Mouse (Mus musculus): ENCODE data around the gene Stk11ip.

Gene Stk11ip

DNA sequence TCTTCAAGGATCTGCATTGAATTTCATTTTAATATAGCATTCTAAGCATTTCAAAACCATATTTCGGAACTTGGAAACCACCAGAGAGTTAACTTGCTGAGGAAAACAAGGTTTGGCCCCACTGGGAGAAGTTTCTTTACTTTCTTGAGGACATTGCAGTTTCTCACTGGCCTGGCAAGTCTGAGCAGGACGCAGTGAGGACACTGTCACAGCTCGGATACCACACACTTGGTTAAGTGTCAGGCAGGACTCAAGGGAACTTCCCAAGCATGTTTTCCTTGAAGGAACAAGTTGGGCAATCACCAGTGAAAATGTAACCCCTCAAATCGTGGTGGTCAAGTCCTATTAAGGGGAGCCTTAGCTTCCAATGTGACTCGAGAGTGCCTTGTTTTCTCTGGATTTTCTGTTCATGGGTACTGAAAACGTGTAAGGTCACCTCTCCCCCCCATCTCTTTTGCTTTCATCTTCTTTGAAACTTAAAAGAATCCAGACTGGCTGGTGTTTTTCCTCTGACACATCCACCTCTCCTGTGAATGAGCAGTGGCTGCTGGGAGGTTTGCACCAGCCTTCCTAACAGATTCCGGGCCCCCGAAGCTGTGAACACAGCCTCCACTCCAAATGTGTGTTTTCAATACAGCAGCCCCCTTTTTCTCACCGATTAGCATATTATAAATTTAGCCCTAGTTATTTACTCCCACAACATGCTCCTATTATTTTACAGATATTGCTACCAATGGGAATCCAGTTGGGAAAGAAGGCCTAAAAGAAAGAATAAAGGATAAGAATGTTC is 16.9 kb upstream of the Stk11ip start:
- DNase-seq: no peak

DNA sequence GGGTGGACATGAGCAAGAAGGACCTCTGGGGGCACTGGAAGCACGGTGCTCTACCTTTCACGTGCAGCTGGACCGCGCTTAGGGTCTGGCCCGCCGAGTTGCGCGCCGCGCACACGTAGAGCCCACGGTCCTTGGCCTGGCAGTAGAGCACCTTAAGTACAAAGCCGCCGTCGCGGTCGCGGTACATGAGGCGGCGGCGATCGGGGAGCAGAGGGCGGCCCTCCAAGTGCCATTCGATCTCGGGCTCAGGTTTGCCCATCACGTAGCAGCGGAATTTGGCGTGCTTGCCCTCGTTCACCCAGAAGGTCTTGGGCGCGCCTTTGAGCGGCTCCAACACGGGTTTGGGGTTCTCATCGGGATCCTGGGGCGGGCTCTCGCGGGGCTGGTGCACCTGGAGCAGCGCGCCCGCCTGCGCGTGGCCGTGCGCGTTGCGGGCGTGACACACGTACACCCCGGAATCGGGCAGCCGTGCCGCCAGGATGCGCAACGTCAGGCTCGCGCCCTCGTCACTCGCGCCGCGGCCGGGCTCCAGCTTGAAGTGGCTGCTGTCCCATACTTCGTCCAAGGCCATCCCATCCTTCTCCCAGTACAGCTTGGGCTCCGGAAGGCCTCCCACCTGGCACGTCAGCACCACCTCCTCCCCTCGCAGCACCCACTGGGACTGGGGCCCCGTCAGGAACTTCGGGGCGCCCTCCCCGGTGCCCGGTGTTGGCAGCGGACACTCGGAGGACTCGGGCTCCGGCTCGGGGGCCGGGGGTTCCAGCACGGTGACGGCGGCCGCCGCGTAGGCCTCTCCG is 16.0 kb upstream of the Stk11ip start:
- peak; percentile 88 to 90 for DNase-seq

DNA sequence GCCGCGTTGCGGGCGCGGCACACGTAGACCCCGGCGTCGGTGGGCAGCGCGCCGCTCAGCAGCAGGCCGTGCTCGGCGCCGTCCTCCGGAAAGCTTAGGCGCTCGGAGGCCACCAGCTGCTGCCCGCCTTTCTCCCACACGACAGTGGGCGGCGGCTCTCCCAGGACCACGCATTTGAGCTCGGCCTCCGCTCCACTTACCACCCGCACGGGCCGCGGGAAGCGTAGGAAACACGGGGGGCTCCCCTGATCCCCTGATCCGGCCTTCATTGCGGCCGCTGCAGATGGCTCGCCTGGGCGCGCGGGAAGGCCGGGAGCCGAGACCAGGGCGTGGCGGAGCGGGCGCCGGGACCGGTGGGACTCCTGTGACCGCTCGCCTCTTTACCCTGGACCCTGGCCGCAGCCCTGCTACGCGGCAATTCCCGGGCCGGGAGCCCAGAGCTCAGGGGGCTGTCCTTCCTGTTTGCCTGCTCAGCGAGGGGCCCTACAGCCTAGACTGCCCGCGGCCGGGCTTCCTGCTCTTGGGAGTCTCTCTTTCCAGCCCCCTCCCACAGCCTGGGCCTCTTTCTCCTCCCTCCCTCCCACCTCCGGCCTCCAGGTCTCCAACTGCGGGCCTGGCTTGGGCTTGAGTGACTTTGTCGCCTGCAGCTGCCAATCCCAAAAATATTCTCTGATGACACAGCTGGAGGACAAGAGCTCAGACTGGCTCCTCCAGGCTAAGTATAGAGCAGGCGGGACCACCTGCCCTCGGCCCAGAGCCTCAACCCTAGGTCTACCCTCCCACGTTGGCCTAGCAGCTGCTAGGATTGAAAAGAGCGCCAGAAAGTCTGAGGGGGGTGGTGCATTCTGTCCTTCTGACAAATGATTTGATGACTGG is 15.1 kb upstream of the Stk11ip start, which contains the start of gene Obsl1:
Gene Obsl1, minus strand, starts transcription at position 497 of the 876 bp plus-strand sequence.
- peak; percentile 57 for DNase-seq

DNA sequence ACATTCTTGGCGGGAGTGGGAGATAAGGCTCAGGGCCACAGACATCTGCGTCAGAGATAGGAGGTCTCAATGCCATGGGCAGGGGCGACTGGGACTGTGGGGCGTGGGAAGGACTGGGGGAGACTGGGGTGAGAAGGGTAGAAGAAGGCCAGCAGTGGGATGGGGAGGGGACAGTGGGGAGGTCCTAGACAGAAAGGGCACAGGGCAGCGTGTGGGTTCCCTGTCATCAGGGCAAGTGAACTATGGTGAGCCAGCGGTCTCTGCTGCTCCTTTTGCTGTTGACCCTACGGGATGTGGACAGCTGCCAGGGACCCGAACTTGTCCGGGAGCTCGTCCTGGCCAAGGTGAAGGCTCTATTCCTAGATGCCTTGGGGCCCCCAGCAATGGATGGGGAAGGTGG is 14.3 kb upstream of the Stk11ip start, which contains the start of gene Inha:
Gene Inha, plus strand, starts transcription at position 72 of the 400 bp plus-strand sequence.
- DNase-seq: no peak

- DNase-seq: no peak
These were observed 11.7 kb upstream of the Stk11ip start for GRCm38 (mm10) chr1:75509586-75509985.

DNA sequence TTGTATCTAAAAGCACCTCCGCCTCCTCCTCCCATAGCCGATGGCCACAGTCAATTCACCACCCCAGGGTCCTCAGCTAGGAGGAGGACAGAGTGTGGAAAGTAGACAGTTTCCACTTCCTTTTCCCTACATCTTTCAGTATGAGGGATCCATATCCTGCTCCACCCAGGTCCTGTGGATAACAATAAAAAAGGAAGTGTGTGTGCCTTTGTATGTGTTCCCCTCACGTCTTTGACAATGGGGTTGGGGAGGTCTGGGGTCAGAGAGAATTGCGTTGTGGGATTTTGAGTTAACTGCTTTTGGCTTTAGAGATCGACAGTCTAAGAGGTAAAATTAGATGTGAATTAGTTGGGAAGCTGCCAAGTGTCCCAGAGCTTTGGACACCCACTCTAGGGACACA is 11.2 kb upstream of the Stk11ip start:
- DNase-seq: no peak

GRCm38 (mm10) chr1:75511437-75512210 is 9.7 kb upstream of the Stk11ip start:
- DNase-seq: no peak

GRCm38 (mm10) chr1:75512550-75512949 is 8.8 kb upstream of the Stk11ip start:
- DNase-seq: no peak

DNA sequence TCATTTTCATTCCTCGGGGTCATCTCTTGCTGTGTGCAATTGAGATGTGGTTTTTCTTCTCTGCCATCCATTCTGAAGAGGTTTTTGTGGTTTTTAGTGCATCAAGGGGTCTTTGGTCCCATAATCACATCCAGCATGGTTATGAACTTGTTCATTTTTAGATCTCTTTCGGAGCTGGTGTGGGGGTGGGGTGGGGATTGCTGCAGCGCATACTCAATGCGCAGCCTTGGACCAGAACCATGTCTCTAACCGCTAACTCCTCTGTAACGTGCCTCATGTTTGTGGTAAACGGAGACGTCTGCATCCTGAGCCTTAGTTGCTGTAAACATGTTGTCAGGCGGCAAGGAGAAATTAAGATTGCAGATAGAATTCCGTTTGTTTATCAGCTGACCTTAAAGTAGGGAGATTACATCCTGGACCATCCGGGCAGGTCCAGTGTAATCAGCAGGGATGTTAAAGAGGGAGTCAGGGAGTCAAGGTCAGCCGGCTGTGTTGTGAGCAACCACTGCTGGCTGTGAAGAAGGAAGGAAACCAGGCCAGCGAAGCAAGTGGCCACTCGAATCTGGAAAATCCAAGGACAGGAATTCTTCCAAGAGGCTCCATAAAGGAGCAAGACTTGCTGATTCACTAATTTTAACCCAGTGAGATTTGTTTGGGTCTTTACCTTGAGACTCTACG is 4.5 kb upstream of the Stk11ip start:
- DNase-seq: no peak

DNA sequence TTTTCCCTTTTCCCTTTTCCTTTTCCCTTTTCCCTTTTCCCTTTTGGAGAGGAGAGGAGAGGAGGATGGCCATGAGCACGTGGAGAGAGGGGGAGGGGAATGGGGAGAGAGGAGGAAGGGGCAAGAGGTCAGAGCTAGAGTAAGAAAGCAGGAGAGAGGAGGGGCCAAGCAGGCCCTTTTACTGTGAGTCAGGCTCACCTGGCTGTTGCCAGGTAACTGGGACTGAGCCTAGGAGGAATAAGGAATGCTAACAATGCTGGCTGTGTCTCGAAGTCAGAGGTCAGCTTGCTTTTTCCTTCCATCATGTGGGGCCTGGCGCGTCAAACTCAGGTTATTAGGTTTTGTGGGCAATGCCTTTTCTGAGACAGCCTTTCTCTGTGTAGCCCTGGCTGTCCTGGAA is 3.3 kb upstream of the Stk11ip start:
- DNase-seq: no peak

- no peak for DNase-seq
These were observed 2.9 kb upstream of the Stk11ip start for GRCm38 (mm10) chr1:75518427-75518826.

DNA sequence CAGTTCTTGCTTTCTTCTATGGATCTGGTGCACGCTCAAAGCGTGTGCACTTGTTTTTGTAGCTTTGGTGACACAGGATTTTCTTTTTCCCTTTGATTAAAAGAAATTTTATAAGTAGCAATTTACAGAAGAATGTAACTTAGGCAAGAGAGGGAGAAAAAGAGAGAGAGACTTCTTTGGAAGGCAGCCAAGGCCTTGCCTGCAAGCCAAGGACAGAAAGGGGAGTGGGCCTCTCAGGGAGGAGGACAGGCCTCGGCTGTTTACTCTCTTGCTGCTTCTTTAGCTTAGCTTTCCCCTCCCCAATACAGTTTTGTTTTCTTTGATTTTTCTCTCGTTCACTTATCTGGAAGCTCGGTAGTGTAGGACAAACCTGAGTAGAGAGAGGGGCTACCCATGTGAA is 1.8 kb upstream of the Stk11ip start:
- no peak for DNase-seq

- no peak for DNase-seq
These were observed 3.4 kb downstream of the Stk11ip start for GRCm38 (mm10) chr1:75524679-75525078.

- DNase-seq: no peak
These were observed 9.2 kb downstream of the Stk11ip start for GRCm38 (mm10) chr1:75530546-75530945.

DNA sequence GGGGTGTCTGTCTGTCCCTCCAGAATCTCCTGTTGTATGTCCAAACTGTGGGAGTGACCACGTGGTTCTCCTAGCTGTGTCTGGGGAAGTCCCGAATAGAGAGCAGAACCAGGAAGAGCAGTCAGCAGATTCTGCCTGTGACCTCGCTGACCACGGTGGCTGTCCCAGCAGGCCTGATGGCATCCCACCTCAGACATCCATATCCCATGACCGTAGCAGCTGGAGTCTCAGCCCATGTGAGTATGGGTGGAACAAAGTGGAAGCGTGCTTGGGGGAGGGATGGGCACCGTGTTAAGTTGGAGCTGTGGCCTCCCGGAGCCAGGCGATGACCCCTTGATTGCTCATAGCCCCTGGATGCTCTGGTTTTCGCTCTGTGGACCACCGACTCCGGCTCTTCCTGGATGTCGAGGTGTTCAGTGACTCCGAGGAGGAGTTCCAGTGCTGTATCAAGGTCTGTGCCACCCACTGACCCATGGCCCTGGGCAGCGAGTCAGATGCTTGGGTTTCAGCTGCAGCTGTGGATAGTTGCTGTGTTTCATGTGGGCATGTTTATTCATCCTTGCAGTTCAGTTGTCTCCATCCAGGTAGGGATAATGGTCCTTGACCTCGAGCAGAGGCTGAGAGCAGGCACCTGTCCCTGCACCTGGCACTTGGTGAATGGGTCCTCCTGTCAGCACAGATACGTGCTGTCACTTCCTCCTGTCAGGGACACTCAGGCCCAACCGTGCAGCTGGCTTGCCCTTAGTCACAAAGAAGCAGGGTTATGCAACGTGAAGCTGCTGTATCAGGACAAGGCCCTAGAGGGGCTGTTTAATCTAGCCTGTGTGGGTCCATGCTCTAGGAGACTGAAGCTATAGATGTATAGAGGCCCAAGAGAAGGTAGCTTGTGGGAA is 11.2 kb downstream of the Stk11ip start:
- no peak for DNase-seq

DNA sequence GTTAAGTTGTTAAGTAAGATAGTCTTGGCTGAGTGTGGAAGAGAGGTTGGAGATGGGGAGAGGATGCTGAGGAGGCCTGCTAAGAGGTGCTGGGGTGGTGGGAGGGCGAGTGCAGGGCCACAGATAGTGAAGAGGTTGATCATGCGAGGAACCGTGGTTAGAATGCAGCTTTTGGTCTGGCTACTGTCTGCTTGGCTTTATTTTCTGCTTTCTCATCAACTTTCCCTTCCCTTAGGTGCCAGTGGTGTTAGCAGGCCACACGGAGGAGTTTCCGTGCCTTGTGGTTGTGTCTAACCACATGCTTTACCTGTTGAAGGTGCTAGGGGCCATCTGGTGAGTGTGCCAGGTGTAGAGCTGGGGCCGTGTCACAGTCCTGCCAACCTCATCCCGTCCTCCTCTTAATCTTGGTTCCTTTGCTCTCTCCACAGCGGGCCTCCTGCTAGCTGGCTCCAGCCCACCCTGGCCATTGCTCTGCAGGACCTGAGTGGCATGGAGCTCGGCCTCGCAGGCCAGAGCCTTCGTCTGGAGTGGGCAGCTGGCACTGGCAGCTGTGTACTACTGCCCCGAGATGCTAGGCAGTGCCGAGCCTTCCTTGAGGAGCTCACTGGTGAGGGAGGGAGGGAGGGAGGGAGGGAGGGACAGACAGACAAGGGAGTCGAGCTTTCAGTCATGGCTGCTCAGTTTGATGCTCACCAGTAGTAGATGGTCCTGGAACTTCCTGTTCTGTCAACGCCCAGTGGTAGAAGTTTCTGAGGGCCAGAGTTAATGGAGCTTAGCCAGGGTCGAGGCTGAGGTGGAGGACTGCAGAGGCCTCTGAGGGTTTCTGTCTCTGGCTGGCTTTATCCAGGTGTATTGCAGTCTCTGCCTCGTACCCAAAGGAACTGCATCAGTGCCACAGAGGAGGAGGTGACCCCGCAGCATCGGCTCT is 12.3 kb downstream of the Stk11ip start:
- no peak for DNase-seq

GRCm38 (mm10) chr1:75537587-75537986 is 16.3 kb downstream of the Stk11ip start:
- DNase-seq: no peak

- no peak for DNase-seq
These were observed 17.4 kb downstream of the Stk11ip start for GRCm38 (mm10) chr1:75538597-75539190.

- DNase-seq: no peak
These were observed 20.2 kb downstream of the Stk11ip start for GRCm38 (mm10) chr1:75541496-75541895.
